Mouse (Mus musculus) megakaryocyte, embryonic 14.5 days (primary cell): ENCODE results near the gene Plin2. TPM values are rescaled to one million over a fixed set of nuclear protein-coding genes. Genes with fewer than 3 reads are reported as not detected.

Source experiments
- H3K27me3 ChIP-seq: replicated peaks from 2 replicates; pipeline ENCODE3; 2012; ENCODE audit warnings: inconsistent platforms
- H3K36me3 ChIP-seq: replicated peaks from 2 replicates; pipeline ENCODE3; 2012; ENCODE audit warnings: low read length, inconsistent platforms, mixed read lengths
- H3K4me1 ChIP-seq: 2 replicates; pipeline ENCODE4 v1.6.1; 2012; ENCODE audit warnings: inconsistent platforms
- H3K4me3 ChIP-seq: replicated peaks from 2 replicates; pipeline ENCODE3; 2012; ENCODE audit warnings: moderate library complexity, mild to moderate bottlenecking, inconsistent platforms
- H3K9me3 ChIP-seq: 2 replicates; pipeline ENCODE4 v1.6.1; 2012; ENCODE audit warnings: inconsistent platforms
- FLI1 ChIP-seq: IDR thresholded peaks from 2 replicates; pipeline ENCODE4 v1.6.1; 2012; ENCODE audit warnings: low read length, inconsistent platforms, mixed read lengths
- GATA1 ChIP-seq: IDR thresholded peaks from 3 replicates; pipeline ENCODE4 v1.6.1; 2012; ENCODE audit warnings: mixed read lengths, low read length, inconsistent platforms, borderline replicate concordance
- polyA plus RNA-seq: library from polyadenylated mRNA; stranded (reverse); fragments of >175 nt; gene quantifications from 2 replicates; pipeline ENCODE4 v1.2.3, GENCODE M21; 2012; ENCODE audit warnings: low replicate concordance; ENCODE audit not compliant: insufficient read depth

The Plin2 gene
- polyA plus RNA-seq, 1 experiment, result 32.6 TPM

GRCm38 (mm10) chr4:86699161-86699865 lies 29.5 kb upstream of the Plin2 start:
- H3K9me3 ChIP-seq, result peaks cover 6% of the 10 kb centered on the region
- no peaks in the 10 kb centered on the region for H3K36me3 ChIP-seq
- H3K4me3 ChIP-seq, result no peak overlapping the region
- H3K27me3 ChIP-seq, result peaks cover 4% of the 10 kb centered on the region
- TF ChIP-seq FLI1, result no peak
- no peak for TF ChIP-seq GATA1
- peaks cover 17% of the 10 kb centered on the region for H3K4me1 ChIP-seq

- H3K9me3 ChIP-seq, result peaks cover 14% of the 10 kb centered on the region
- H3K27me3 ChIP-seq, result peaks cover 4% of the 10 kb centered on the region
- peaks cover 17% of the 10 kb centered on the region for H3K4me1 ChIP-seq
- peak overlapping the region; percentile 50 for H3K4me3 ChIP-seq
- H3K36me3 ChIP-seq, result no peaks in the 10 kb centered on the region
- TF ChIP-seq GATA1, result no peak
- TF ChIP-seq FLI1, result no peak
Observed at GRCm38 (mm10) chr4:86696890-86697289, 27.0 kb upstream of the Plin2 start.

- peaks cover 8% of the 10 kb centered on the region; the same call in 1 of the 2 replicates for H3K9me3 ChIP-seq
- no peaks in the 10 kb centered on the region for H3K27me3 ChIP-seq
- peaks cover 20% of the 10 kb centered on the region for H3K4me1 ChIP-seq
- TF ChIP-seq GATA1, result no peak
- TF ChIP-seq FLI1, result no peak
- no peaks in the 10 kb centered on the region for H3K36me3 ChIP-seq
- no peak overlapping the region for H3K4me3 ChIP-seq
Observed at GRCm38 (mm10) chr4:86695081-86695480, 25.2 kb upstream of the Plin2 start.

GRCm38 (mm10) chr4:86692931-86693330 lies 23.1 kb upstream of the Plin2 start:
- no peak overlapping the region for H3K4me3 ChIP-seq
- H3K4me1 ChIP-seq, result peaks cover 31% of the 10 kb centered on the region
- peaks cover 8% of the 10 kb centered on the region; the same call in 1 of the 2 replicates for H3K9me3 ChIP-seq
- no peaks in the 10 kb centered on the region for H3K36me3 ChIP-seq
- TF ChIP-seq FLI1 (no peak), GATA1 (no peak)
- H3K27me3 ChIP-seq, result no peaks in the 10 kb centered on the region

- peaks cover 8% of the 10 kb centered on the region; the same call in 1 of the 2 replicates for H3K9me3 ChIP-seq
- no peaks in the 10 kb centered on the region for H3K27me3 ChIP-seq
- H3K4me1 ChIP-seq, result peaks cover 30% of the 10 kb centered on the region
- no peaks in the 10 kb centered on the region for H3K36me3 ChIP-seq
- TF ChIP-seq FLI1, result no peak
- no peak for TF ChIP-seq GATA1
- H3K4me3 ChIP-seq, result no peak overlapping the region
Observed at GRCm38 (mm10) chr4:86691290-86691689, 21.4 kb upstream of the Plin2 start.

- TF ChIP-seq GATA1 (no peak), FLI1 (no peak)
- H3K27me3 ChIP-seq, result no peaks in the 10 kb centered on the region
- peaks cover 8% of the 10 kb centered on the region; the same call in 1 of the 2 replicates for H3K9me3 ChIP-seq
- H3K4me1 ChIP-seq, result peaks cover 29% of the 10 kb centered on the region
- H3K4me3 ChIP-seq, result no peak overlapping the region
- no peaks in the 10 kb centered on the region for H3K36me3 ChIP-seq
Observed at GRCm38 (mm10) chr4:86690768-86691167, 20.9 kb upstream of the Plin2 start.

- H3K27me3 ChIP-seq, result no peaks in the 10 kb centered on the region
- peaks cover 8% of the 10 kb centered on the region; the same call in 1 of the 2 replicates for H3K9me3 ChIP-seq
- H3K4me3 ChIP-seq, result peak overlapping the region; percentile 42
- TF ChIP-seq GATA1 (no peak), FLI1 (no peak)
- no peaks in the 10 kb centered on the region for H3K36me3 ChIP-seq
- peaks cover 35% of the 10 kb centered on the region for H3K4me1 ChIP-seq
Observed at GRCm38 (mm10) chr4:86690194-86690593, 20.3 kb upstream of the Plin2 start.

- peaks cover 32% of the 10 kb centered on the region for H3K4me1 ChIP-seq
- H3K27me3 ChIP-seq, result no peaks in the 10 kb centered on the region
- TF ChIP-seq GATA1 (no peak), FLI1 (no peak)
- peaks cover 8% of the 10 kb centered on the region; the same call in 1 of the 2 replicates for H3K9me3 ChIP-seq
- no peaks in the 10 kb centered on the region for H3K36me3 ChIP-seq
- H3K4me3 ChIP-seq, result no peak overlapping the region
Observed at GRCm38 (mm10) chr4:86689056-86689735, 19.3 kb upstream of the Plin2 start.

GRCm38 (mm10) chr4:86686564-86686963 lies 16.7 kb upstream of the Plin2 start:
- Histone ChIP-seq H3K4me1 (peaks cover 42% of the 10 kb centered on the region), H3K9me3 (no peaks in the 10 kb centered on the region), H3K4me3 (no peak overlapping the region), H3K36me3 (no peaks in the 10 kb centered on the region), H3K27me3 (no peaks in the 10 kb centered on the region)
- no peak for TF ChIP-seq FLI1
- no peak for TF ChIP-seq GATA1

- H3K4me3 ChIP-seq, result no peak overlapping the region
Observed at GRCm38 (mm10) chr4:86686009-86686366, 16.1 kb upstream of the Plin2 start.

More at GRCm38 (mm10) chr4:86686009-86686366, 16.1 kb upstream of the Plin2 start:
- H3K36me3 ChIP-seq, result no peaks in the 10 kb centered on the region
- TF ChIP-seq GATA1 (no peak), FLI1 (no peak)
- no peaks in the 10 kb centered on the region for H3K27me3 ChIP-seq
- peaks cover 47% of the 10 kb centered on the region for H3K4me1 ChIP-seq
- no peaks in the 10 kb centered on the region for H3K9me3 ChIP-seq
